Mouse (Mus musculus): ENCODE measurements around the gene Cfap97d1. TPM values are rescaled to one million over a fixed set of nuclear protein-coding genes. Genes with fewer than 3 reads are reported as not detected.
A peak's percentile ranks its signal among the peaks of the same experiment; 100 is the strongest.
"Not testable (repeated sequence)": the region's sequence is repeated elsewhere in the genome, so short reads cannot be mapped to it uniquely, and the experiment has no call there.

The Cfap97d1 gene
- polyA plus RNA-seq, 1 experiment from 2014 or later = not detected

DNA sequence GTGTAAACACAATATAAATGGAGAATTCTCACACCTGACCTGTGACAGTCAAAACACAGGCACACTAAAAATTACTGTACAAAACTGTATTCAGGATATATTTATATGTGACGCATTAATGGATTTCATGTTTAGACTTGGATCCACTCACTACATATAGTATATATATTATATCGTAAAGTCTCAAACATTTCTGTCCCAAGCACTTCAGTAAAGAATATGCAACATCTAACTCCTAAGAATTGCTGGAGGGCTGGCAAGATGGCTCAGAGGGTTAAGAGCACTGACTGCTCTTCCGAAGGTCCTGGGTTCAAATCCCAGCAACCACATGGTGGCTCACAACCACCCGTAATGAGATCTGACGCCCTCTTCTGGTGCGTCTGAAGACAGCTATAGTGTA, 1.4 kb downstream of the Cfap97d1 start:
- DNase-seq (ENCODE audit: low spot score); H3K27me3 ChIP-seq (ENCODE audit: control insufficient read depth, insufficient read depth, low read length); H3K9ac ChIP-seq (replicated peaks; ENCODE audit: low read length); H3K36me3 ChIP-seq (replicated peaks; ENCODE audit: control insufficient read depth, insufficient read depth, low read depth, low read length); ATAC-seq (replicated peaks; ENCODE audit: insufficient number of reproducible peaks, low FRiP score, low TSS enrichment, low read depth); H3K4me2 ChIP-seq (ENCODE audit: low read depth, low read length); H3K27ac ChIP-seq (replicated peaks; ENCODE audit: low read depth, low read length); H3K9me3 ChIP-seq (replicated peaks; ENCODE audit: control insufficient read depth, low read length); H3K4me1 ChIP-seq (ENCODE audit: control insufficient read depth, insufficient read depth, low read length); H3K4me3 ChIP-seq (ENCODE audit: low read depth, low read length): not testable (repeated sequence)
- 78% methylated on average over 6 of the region's 6 CpGs for WGBS

DNA sequence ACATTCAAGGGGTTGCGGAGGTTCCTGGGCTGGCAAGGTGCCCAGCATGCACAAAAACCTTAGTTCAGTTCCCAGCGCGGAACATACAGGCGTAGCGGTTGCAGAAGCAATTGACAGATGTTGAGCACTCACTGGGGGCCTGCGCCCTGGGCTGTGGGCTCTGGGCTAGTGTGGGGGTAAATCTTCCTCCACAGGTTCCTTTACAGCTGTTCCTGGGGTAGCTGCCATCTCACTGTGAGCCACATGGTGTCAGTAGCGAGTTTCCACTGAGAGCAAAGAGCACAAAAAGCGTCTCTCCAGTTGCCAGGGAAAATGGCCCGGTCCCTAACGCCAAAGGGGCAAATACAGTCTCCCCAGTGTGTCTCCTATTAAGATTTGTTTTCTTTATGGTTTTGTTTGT, 1.9 kb downstream of the Cfap97d1 start:
- Histone ChIP-seq H3K27ac (replicated peaks; ENCODE audit: low read depth, low read length) (no peak overlapping the region), H3K4me2 (ENCODE audit: low read depth, low read length) (no peak overlapping the region), H3K9me3 (replicated peaks; ENCODE audit: control insufficient read depth, low read length) (no peaks in the 10 kb centered on the region), H3K9ac (replicated peaks; ENCODE audit: low read length) (no peak overlapping the region), H3K27me3 (ENCODE audit: control insufficient read depth, insufficient read depth, low read length) (no peaks in the 10 kb centered on the region), H3K4me3 (ENCODE audit: low read depth, low read length) (no peak overlapping the region), H3K4me1 (ENCODE audit: control insufficient read depth, insufficient read depth, low read length) (no peaks in the 10 kb centered on the region), H3K36me3 (replicated peaks; ENCODE audit: control insufficient read depth, insufficient read depth, low read depth, low read length) (no peaks in the 10 kb centered on the region)
- ATAC-seq (replicated peaks; ENCODE audit: insufficient number of reproducible peaks, low FRiP score, low TSS enrichment, low read depth) (0 out of 2 replicates have a peak, but pooled peaks have one; percentile 33), DNase-seq (ENCODE audit: low spot score) (peak; percentile 92)
- 12% methylated on average over 10 of the region's 10 CpGs for WGBS

DNA sequence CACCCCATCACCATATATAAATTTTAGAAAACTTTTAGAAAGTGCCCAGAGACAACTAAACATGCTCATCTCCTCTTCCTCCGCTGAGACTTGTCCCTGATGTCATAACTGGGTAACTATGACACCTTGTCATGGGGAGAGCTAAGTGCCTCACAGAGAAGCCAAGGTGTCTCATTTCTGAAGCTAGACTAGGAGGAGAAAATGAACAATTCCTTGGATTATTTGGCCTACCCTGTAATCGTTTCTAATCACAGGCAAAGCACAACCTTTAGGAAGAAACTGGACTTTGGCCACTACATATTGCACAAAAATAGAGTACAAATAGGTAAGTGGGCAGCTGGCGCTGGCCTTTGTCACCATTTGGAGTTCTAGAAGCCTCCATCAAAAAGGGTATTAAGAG, 2.8 kb downstream of the Cfap97d1 start, which contains the start of gene Dusp3:
Dusp3 (minus strand) TSS at position 101 of the 400 bp plus-strand sequence.
- H3K36me3 ChIP-seq (replicated peaks; ENCODE audit: control insufficient read depth, insufficient read depth, low read depth, low read length) = no peaks in the 10 kb centered on the region
- no peak for ATAC-seq (replicated peaks; ENCODE audit: insufficient number of reproducible peaks, low FRiP score, low TSS enrichment, low read depth)
- H3K27ac ChIP-seq (replicated peaks; ENCODE audit: low read depth, low read length) = no peak within 1 kb of the TSS
- no peaks in the 10 kb centered on the region for H3K9me3 ChIP-seq (replicated peaks; ENCODE audit: control insufficient read depth, low read length)
- no peak within 1 kb of the TSS for H3K4me2 ChIP-seq (ENCODE audit: low read depth, low read length)
- no peaks in the 10 kb centered on the region for H3K4me1 ChIP-seq (ENCODE audit: control insufficient read depth, insufficient read depth, low read length)
- H3K4me3 ChIP-seq (ENCODE audit: low read depth, low read length) = no peak within 1 kb of the TSS
- H3K27me3 ChIP-seq (ENCODE audit: control insufficient read depth, insufficient read depth, low read length) = no peaks in the 10 kb centered on the region
- no peak for DNase-seq (ENCODE audit: low spot score)
- H3K9ac ChIP-seq (replicated peaks; ENCODE audit: low read length) = no peak within 1 kb of the TSS
- WGBS = 85% methylated on average over 3 of the region's 3 CpGs

DNA sequence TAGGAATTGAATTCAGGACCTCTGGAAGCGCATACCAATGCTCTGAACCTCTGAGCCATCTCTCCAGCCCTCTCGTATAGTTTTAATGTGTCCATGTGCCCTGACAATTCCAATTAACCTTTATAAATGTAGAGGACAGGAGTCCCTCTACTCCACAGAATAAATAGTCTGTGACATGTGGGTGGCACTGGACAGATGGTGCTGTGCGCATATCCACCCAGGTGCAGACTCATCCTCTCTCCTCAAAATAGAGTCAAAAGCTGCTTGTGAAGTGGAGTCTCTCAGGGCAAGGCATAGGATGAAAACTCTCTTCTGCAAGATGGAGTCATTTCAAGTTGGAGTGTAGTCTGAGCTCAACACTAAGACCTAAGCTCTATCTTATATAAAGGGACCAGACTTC, 6.2 kb downstream of the Cfap97d1 start:
- 90% methylated on average over 3 of the region's 3 CpGs for WGBS
- ATAC-seq (replicated peaks; ENCODE audit: insufficient number of reproducible peaks, low FRiP score, low TSS enrichment, low read depth) (no peak), DNase-seq (ENCODE audit: low spot score) (no peak)
- Histone ChIP-seq H3K4me3 (ENCODE audit: low read depth, low read length) (no peak overlapping the region), H3K9me3 (replicated peaks; ENCODE audit: control insufficient read depth, low read length) (no peaks in the 10 kb centered on the region), H3K9ac (replicated peaks; ENCODE audit: low read length) (no peak overlapping the region), H3K36me3 (replicated peaks; ENCODE audit: control insufficient read depth, insufficient read depth, low read depth, low read length) (no peaks in the 10 kb centered on the region), H3K27me3 (ENCODE audit: control insufficient read depth, insufficient read depth, low read length) (no peaks in the 10 kb centered on the region), H3K4me1 (ENCODE audit: control insufficient read depth, insufficient read depth, low read length) (no peaks in the 10 kb centered on the region), H3K4me2 (ENCODE audit: low read depth, low read length) (no peak overlapping the region), H3K27ac (replicated peaks; ENCODE audit: low read depth, low read length) (no peak overlapping the region)

GRCm38 (mm10) chr11:101991813-101992212, 7.7 kb downstream of the Cfap97d1 start:
- ATAC-seq (replicated peaks; ENCODE audit: insufficient number of reproducible peaks, low FRiP score, low TSS enrichment, low read depth) (no peak), DNase-seq (ENCODE audit: low spot score) (no peak)
- no peaks in the 10 kb centered on the region for H3K27me3 ChIP-seq (ENCODE audit: control insufficient read depth, insufficient read depth, low read length)
- H3K9me3 ChIP-seq (replicated peaks; ENCODE audit: control insufficient read depth, low read length) = no peaks in the 10 kb centered on the region
- no peaks in the 10 kb centered on the region for H3K36me3 ChIP-seq (replicated peaks; ENCODE audit: control insufficient read depth, insufficient read depth, low read depth, low read length)
- H3K4me1 ChIP-seq (ENCODE audit: control insufficient read depth, insufficient read depth, low read length) = no peaks in the 10 kb centered on the region
- no peak overlapping the region for H3K4me3 ChIP-seq (ENCODE audit: low read depth, low read length)
- WGBS = 81% methylated on average over 3 of the region's 3 CpGs
- H3K27ac ChIP-seq (replicated peaks; ENCODE audit: low read depth, low read length) = no peak overlapping the region
- no peak overlapping the region for H3K9ac ChIP-seq (replicated peaks; ENCODE audit: low read length)
- H3K4me2 ChIP-seq (ENCODE audit: low read depth, low read length) = no peak overlapping the region

GRCm38 (mm10) chr11:101992411-101992810, 8.3 kb downstream of the Cfap97d1 start:
- H3K27ac ChIP-seq (replicated peaks; ENCODE audit: low read depth, low read length) = no peak overlapping the region
- H3K4me3 ChIP-seq (ENCODE audit: low read depth, low read length) = no peak overlapping the region
- no peak overlapping the region for H3K9ac ChIP-seq (replicated peaks; ENCODE audit: low read length)
- no peaks in the 10 kb centered on the region for H3K36me3 ChIP-seq (replicated peaks; ENCODE audit: control insufficient read depth, insufficient read depth, low read depth, low read length)
- WGBS = 84% methylated on average over 7 of the region's 7 CpGs
- H3K4me2 ChIP-seq (ENCODE audit: low read depth, low read length) = no peak overlapping the region
- ATAC-seq (replicated peaks; ENCODE audit: insufficient number of reproducible peaks, low FRiP score, low TSS enrichment, low read depth) = no peak
- no peaks in the 10 kb centered on the region for H3K27me3 ChIP-seq (ENCODE audit: control insufficient read depth, insufficient read depth, low read length)
- DNase-seq (ENCODE audit: low spot score) = no peak
- no peaks in the 10 kb centered on the region for H3K9me3 ChIP-seq (replicated peaks; ENCODE audit: control insufficient read depth, low read length)
- H3K4me1 ChIP-seq (ENCODE audit: control insufficient read depth, insufficient read depth, low read length) = no peaks in the 10 kb centered on the region

GRCm38 (mm10) chr11:101994100-101994499, 10.0 kb downstream of the Cfap97d1 start:
- H3K27me3 ChIP-seq (ENCODE audit: control insufficient read depth, insufficient read depth, low read length) = no peaks in the 10 kb centered on the region
- 59% methylated on average over 8 of the region's 8 CpGs for WGBS
- H3K4me2 ChIP-seq (ENCODE audit: low read depth, low read length) = no peak overlapping the region
- no peak for DNase-seq (ENCODE audit: low spot score)
- H3K9ac ChIP-seq (replicated peaks; ENCODE audit: low read length) = no peak overlapping the region
- H3K36me3 ChIP-seq (replicated peaks; ENCODE audit: control insufficient read depth, insufficient read depth, low read depth, low read length) = no peaks in the 10 kb centered on the region
- H3K4me1 ChIP-seq (ENCODE audit: control insufficient read depth, insufficient read depth, low read length) = no peaks in the 10 kb centered on the region
- no peaks in the 10 kb centered on the region for H3K9me3 ChIP-seq (replicated peaks; ENCODE audit: control insufficient read depth, low read length)
- H3K27ac ChIP-seq (replicated peaks; ENCODE audit: low read depth, low read length) = no peak overlapping the region
- no peak for ATAC-seq (replicated peaks; ENCODE audit: insufficient number of reproducible peaks, low FRiP score, low TSS enrichment, low read depth)
- no peak overlapping the region for H3K4me3 ChIP-seq (ENCODE audit: low read depth, low read length)

DNA sequence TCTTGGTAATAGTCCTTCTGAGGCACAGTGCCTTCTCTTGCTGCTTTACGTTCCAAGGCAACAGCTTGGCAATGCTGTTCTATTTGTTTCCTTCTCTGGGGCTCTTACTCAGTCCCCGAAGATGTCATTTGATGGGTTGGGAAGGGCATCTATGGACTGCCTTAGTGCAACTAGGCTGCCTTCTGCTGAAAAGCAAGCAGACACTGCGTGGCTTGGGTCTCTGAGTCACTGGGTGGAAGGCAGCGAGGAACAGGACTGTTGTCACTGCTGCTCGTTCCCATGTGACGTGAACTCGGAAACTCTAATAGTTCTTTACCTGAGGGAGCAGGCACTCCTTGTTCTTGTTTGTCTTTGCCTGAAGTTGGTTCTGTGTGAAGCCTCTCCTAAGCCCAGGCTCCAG, 11.9 kb downstream of the Cfap97d1 start:
- no peak overlapping the region for H3K4me3 ChIP-seq (ENCODE audit: low read depth, low read length)
- no peaks in the 10 kb centered on the region for H3K9me3 ChIP-seq (replicated peaks; ENCODE audit: control insufficient read depth, low read length)
- H3K36me3 ChIP-seq (replicated peaks; ENCODE audit: control insufficient read depth, insufficient read depth, low read depth, low read length) = no peaks in the 10 kb centered on the region
- DNase-seq (ENCODE audit: low spot score) (no peak), ATAC-seq (replicated peaks; ENCODE audit: insufficient number of reproducible peaks, low FRiP score, low TSS enrichment, low read depth) (no peak)
- no peak overlapping the region for H3K4me2 ChIP-seq (ENCODE audit: low read depth, low read length)
- H3K27ac ChIP-seq (replicated peaks; ENCODE audit: low read depth, low read length) = no peak overlapping the region
- H3K27me3 ChIP-seq (ENCODE audit: control insufficient read depth, insufficient read depth, low read length) = no peaks in the 10 kb centered on the region
- no peaks in the 10 kb centered on the region for H3K4me1 ChIP-seq (ENCODE audit: control insufficient read depth, insufficient read depth, low read length)
- H3K9ac ChIP-seq (replicated peaks; ENCODE audit: low read length) = no peak overlapping the region
- 89% methylated on average over 7 of the region's 7 CpGs for WGBS

All from embryonic facial prominence, embryonic 11.5 days (tissue).